Mouse (Mus musculus) brain, embryonic 14.5 days (tissue): ENCODE data around the gene Rtp2. TPM values are rescaled to one million over a fixed set of nuclear protein-coding genes. Genes with fewer than 3 reads are reported as not detected.

ENCODE experiments used
- DNase-seq: peaks from one replicate; pipeline ENCODE4 v3.0.0-alpha.2; 2011; ENCODE audit warnings: low read depth
- CTCF ChIP-seq: fragments of 200-500 bp; IDR thresholded peaks from 2 replicates; pipeline ENCODE4 v1.5.1; 2012; ENCODE audit warnings: inconsistent platforms, mild to moderate bottlenecking, moderate library complexity, borderline replicate concordance; ENCODE audit not compliant: insufficient read depth, insufficient read length; ENCODE audit errors: extremely low read depth
- POLR2A ChIP-seq: fragments of 200-500 bp; IDR thresholded peaks from 2 replicates; pipeline ENCODE4 v1.6.1; 2012; ENCODE audit warnings: mild to moderate bottlenecking, inconsistent platforms, borderline replicate concordance; ENCODE audit not compliant: poor library complexity, insufficient read depth, insufficient read length, severe bottlenecking; ENCODE audit errors: extremely low read depth
- polyA plus RNA-seq: library from polyadenylated mRNA; depleted of rRNA; stranded (reverse); fragments of >200 nt; gene quantifications from 2 replicates; pipeline ENCODE4 v1.2.3, GENCODE M21; 2012

Rtp2 gene
- polyA plus RNA-seq, 1 experiment = 0.07 TPM

DNA sequence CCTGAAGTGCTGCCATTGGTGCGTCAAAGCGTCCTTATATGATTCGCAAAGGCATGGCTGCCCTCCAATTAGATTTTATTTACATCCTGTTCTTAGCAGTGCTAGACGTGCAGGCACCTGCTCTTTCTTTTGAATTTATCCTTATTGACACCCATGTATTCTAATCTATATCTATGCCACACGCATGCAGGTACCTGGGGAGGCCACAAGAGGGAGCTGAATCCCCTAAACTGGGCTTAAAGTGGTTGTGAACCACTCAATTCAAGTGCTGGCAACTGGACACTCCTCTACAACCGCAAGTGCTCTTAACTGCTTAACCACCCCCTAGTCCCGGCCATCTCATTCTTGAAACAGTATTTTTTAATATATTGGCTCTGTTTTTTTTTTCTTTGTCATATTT lies 35.1 kb upstream of the Rtp2 start:
- peak; percentile 13 for DNase-seq
- TF ChIP-seq POLR2A (no peak), CTCF (peak; percentile 43; the same call in 1 of the 2 replicates)

GRCm38 (mm10) chr16:23966066-23966465 lies 33.9 kb upstream of the Rtp2 start:
- TF ChIP-seq POLR2A (no peak), CTCF (no peak)
- DNase-seq = no peak

DNA sequence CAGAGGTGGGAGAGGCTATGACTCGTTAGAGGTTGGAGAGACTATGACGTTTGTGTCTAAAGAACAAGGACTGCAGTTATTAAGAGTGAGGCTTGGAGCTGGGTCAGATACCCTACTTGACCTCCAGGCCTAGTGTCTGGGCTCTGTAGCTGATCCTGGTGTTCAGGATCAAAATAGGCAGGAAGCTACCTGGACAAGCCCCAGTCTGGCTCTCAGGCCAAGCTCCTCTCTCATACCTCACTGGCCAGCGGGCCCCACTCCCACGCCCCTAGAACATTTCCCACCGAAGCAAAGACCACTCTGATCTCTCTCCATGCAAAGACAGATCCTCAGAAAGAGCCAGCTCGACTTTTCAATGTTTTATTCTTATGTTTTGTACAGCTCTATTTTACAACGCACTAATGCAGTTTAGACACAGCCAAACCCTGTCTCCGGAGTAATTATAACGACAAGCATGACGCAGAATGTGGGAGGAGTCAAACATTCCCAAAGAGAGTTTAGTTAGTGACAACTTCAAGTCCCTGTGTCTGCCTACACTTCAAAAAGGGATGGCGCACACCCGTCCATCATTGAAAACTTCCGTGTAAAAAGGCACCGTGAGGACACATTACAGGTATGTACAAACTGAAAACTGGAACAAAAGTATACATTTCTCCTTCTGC lies 32.6 kb upstream of the Rtp2 start:
- DNase-seq = peak; percentile 27
- no peak for TF ChIP-seq CTCF
- no peak for TF ChIP-seq POLR2A

DNA sequence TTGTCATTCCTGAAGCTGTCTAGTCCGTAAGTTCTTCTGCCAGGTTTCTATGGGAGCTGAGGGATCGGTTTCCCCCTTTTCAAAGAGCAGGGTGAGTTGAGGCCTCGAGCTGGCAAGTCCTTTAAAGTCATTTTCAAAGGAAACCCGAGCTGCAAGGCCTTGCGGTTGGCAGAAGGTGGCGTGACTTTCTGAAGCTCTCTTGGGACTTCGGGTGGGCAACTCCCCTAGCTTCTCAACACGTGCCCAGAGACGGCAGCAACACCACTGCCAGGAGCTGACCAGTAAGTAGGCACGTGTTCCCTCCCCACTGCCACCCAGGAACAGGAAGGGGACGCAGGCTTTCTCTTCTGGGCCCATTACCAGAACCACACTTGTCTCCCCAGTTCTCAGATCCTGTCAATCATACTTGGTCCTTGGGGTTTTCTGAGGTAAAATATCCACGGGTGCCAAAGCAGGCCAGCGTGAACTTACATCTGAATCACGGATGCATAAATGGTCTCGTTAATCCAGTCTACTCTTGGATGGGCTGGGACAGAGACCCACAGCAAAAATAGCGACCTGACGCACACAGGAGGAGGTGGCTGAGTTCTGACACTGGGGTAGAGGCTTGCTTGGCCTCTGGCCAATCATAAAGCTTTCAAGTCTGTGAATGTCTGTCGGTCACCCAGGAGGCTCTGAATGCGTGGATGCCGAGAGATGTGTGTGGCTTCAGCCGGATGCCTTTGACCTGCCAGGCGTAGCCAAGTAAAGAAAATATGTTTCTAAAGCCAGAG lies 31.9 kb upstream of the Rtp2 start:
- TF ChIP-seq POLR2A (no peak), CTCF (no peak)
- peak; percentile 68 for DNase-seq

- no peak for DNase-seq
- TF ChIP-seq POLR2A (no peak), CTCF (no peak)
These were observed 30.2 kb upstream of the Rtp2 start for GRCm38 (mm10) chr16:23962401-23962800.

- TF ChIP-seq POLR2A (no peak), CTCF (no peak)
These were observed 26.7 kb upstream of the Rtp2 start for GRCm38 (mm10) chr16:23958938-23959337.

GRCm38 (mm10) chr16:23953959-23954260 lies 21.7 kb upstream of the Rtp2 start:
- TF ChIP-seq POLR2A (no peak), CTCF (no peak)
- DNase-seq = no peak

More at GRCm38 (mm10) chr16:23958938-23959337, 26.7 kb upstream of the Rtp2 start:
- no peak for DNase-seq

- peak; percentile 79 for DNase-seq
- TF ChIP-seq POLR2A (no peak), CTCF (peak; percentile 69; the same call in 1 of the 2 replicates)
These were observed 21.2 kb upstream of the Rtp2 start for GRCm38 (mm10) chr16:23953189-23953958.

DNA sequence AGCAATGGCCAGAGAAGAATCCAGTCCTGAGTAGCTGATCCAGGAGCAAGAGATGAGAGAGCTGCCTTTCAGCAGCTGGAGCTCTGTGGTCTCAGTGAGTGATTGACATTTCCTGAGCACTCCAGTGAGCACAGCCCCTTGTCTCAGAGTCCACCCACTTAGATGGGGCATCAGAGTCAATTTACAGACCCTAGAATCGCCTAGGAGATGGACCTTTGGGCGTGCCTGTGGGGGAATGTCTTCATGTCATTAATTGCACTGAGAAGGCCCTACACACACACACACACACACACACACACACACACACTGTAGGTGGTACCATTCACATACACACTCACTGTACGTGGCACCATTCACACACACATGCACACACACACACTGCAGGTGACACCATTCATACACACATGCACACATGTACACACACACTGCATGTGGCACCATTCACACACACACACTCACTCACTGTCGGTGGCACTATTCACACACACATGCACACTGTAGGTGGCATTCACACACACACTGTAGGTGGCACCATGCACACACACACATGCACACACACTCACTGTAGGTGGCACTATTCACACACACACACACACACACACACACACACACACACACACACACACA lies 20.0 kb upstream of the Rtp2 start:
- TF ChIP-seq POLR2A (no peak), CTCF (no peak)
- DNase-seq = no peak

DNA sequence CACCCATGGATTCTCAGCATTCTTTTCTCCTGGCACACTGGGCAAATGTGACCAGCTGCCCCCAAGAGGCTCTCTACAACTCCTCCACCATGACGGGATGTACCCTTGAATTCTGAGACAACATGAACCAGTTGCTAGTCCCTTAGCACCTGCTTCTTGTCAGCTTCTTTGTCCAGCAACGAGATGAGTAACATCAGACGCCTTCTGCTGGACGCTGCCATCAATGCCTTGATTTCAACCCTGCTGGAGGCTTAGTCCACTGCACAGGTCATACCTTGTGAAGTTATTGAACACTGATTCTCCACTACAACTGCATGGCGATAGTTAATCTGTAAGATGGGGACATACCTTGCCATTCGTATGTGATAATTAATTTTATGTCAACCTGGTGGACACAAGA lies 15.5 kb upstream of the Rtp2 start:
- no peak for DNase-seq
- no peak for TF ChIP-seq CTCF
- no peak for TF ChIP-seq POLR2A

GRCm38 (mm10) chr16:23944801-23945200 lies 12.6 kb upstream of the Rtp2 start:
- TF ChIP-seq POLR2A (no peak), CTCF (no peak)
- DNase-seq = peak; percentile 52
